11 mouse cellular contexts compared by ENCODE assay signal in genomic region chr15:65701510-65701909, GRCm38 (mm10).
DNase-seq lines count a peak whose midpoint lies in the region; ATAC-seq and TF ChIP-seq lines count a peak whose summit lies in the region.
"Had no signal": no experiment of that assay in that cellular context is flagged by ENCODE, and none has a peak within 500 bp of the region (broad histone marks: within the 10 kb centered on the region; RNA-seq: fewer than 3 reads in every experiment).

No protein-coding gene starts in this region.

- POLR2A ChIA-PET in Patski (lab: Charles Lee) = no interaction called here

- H3K4me2 ChIP-seq in intestine, postnatal 0 days (replicated peaks; ENCODE audit: low read depth) = no peak overlapping the region
- H3K4me2 ChIP-seq in intestine, embryonic 15.5 days (replicated peaks) = no peak overlapping the region
- H3K4me2 ChIP-seq: embryonic facial prominence, embryonic 13.5 days had no signal

- TF ChIP-seq CTCF in intestine, postnatal 0 days (IDR thresholded peaks at IDR 0.05; ENCODE audit: low read depth) = peak; percentile 53
- peak; percentile 37 for TF ChIP-seq CTCF in Patski (IDR thresholded peaks at IDR 0.05)

- no peak overlapping the region for H3K9ac ChIP-seq in intestine, postnatal 0 days (ENCODE audit: low read depth, low read length)
- no peak overlapping the region for H3K9ac ChIP-seq in intestine, embryonic 15.5 days
- H3K9ac ChIP-seq: embryonic facial prominence, embryonic 13.5 days had no signal

- in situ Hi-C loops in Patski (cut with MboI; ENCODE audit: low pct_unique_long_range_greater_than_20kb) = loop anchor here (10.0 kb wide), 2 partner anchors 787 to 1017 kb away; no protein-coding TSS in a partner anchor

- no peak for ATAC-seq in intestine, postnatal 0 days
- no peak for ATAC-seq in intestine, embryonic 15.5 days
- no peak for ATAC-seq in Patski

- H3K4me3 ChIP-seq in intestine, postnatal 0 days (ENCODE audit: low read depth, low read length) = no peak overlapping the region
- H3K4me3 ChIP-seq in intestine, embryonic 15.5 days (replicated peaks) = no peak overlapping the region
- H3K4me3 ChIP-seq: embryonic facial prominence, embryonic 13.5 days had no signal

- DNase-seq in 416B (ENCODE audit: low read depth) (peak; percentile 38), Patski (ENCODE audit: low read depth, low spot score) (no peak), liver (no peak)
- DNase-seq in embryo, embryonic 9.5 days (ENCODE audit: extremely low spot score) = peak; percentile 3
- no peak for DNase-seq in testis, postnatal 14 days (ENCODE audit: low spot score)
- no peak for DNase-seq in lung, postnatal 10 days
- DNase-seq: lung, postnatal 4 days; thymus, postnatal 36 days had no signal

- no peaks in the 10 kb centered on the region for H3K36me3 ChIP-seq in intestine, postnatal 0 days (ENCODE audit: control insufficient read depth, insufficient read depth)
- H3K36me3 ChIP-seq in intestine, embryonic 15.5 days = no peaks in the 10 kb centered on the region
- H3K36me3 ChIP-seq: embryonic facial prominence, embryonic 13.5 days had no signal

- no peaks in the 10 kb centered on the region for H3K4me1 ChIP-seq in intestine, postnatal 0 days (replicated peaks; ENCODE audit: control insufficient read depth, insufficient read depth, low read length)
- no peaks in the 10 kb centered on the region for H3K4me1 ChIP-seq in intestine, embryonic 15.5 days (replicated peaks)
- H3K4me1 ChIP-seq: embryonic facial prominence, embryonic 13.5 days had no signal

- WGBS in intestine, postnatal 0 days = 9% methylated on average over 1 of the region's 1 CpGs
- 14% methylated on average over 1 of the region's 1 CpGs for WGBS in intestine, embryonic 15.5 days

- H3K27me3 ChIP-seq in intestine, postnatal 0 days (replicated peaks; ENCODE audit: control insufficient read depth, insufficient read depth, low read length) = no peaks in the 10 kb centered on the region
- H3K27me3 ChIP-seq in intestine, embryonic 15.5 days (replicated peaks) = no peaks in the 10 kb centered on the region
- peaks cover 22% of the 10 kb centered on the region for H3K27me3 ChIP-seq in Patski
- H3K27me3 ChIP-seq: embryonic facial prominence, embryonic 13.5 days had no signal

- H3K9me3 ChIP-seq in intestine, postnatal 0 days (ENCODE audit: control insufficient read depth) = no peaks in the 10 kb centered on the region
- no peaks in the 10 kb centered on the region for H3K9me3 ChIP-seq in intestine, embryonic 15.5 days
- H3K9me3 ChIP-seq: embryonic facial prominence, embryonic 13.5 days had no signal

- no peak overlapping the region for H3K27ac ChIP-seq in intestine, postnatal 0 days (ENCODE audit: low read depth, low read length)
- H3K27ac ChIP-seq in intestine, embryonic 15.5 days = no peak overlapping the region
- H3K27ac ChIP-seq: embryonic facial prominence, embryonic 13.5 days had no signal

- CTCF ChIA-PET in Patski (lab: Charles Lee) = interaction anchor here (1.3 to 1.6 kb wide), 2 partner anchors 11 to 44 kb away, joined by 3 read pairs; no protein-coding TSS in a partner anchor

Comparison
In these comparisons a context has a peak if more than half of its experiments do, and no peak if none do; other contexts are left out.
1. DNase-seq: peak in 416B (single experiment) and embryo, embryonic 9.5 days (single experiment); none in Patski (single experiment), testis, postnatal 14 days (single experiment), liver (single experiment) and lung, postnatal 10 days (single experiment).